Mouse (Mus musculus): Measurements from ENCODE around the gene Apba1. TPM values are rescaled to one million over a fixed set of nuclear protein-coding genes. Genes with fewer than 3 reads are reported as not detected.

Apba1 gene
- total and polyA plus RNA-seq, 2 experiments = 0.16 to 0.18 TPM

- Histone ChIP-seq H3K27ac (replicated peaks; ENCODE audit: insufficient read depth, low read depth, low read length) (no peak overlapping the region), H3K9ac (ENCODE audit: low read depth, low read length) (no peak overlapping the region), H3K36me3 (ENCODE audit: control insufficient read depth, insufficient read depth, low read length) (no peaks in the 10 kb centered on the region), H3K27me3 (ENCODE audit: control insufficient read depth, insufficient read depth, low read length) (0 out of 2 replicates have a peak, but pooled peaks cover 2% of the 10 kb centered on the region), H3K4me1 (ENCODE audit: control insufficient read depth, insufficient read depth, low read length) (no peaks in the 10 kb centered on the region), H3K79me2 (ENCODE audit: control insufficient read depth, insufficient read depth, low read length) (no peaks in the 10 kb centered on the region), H3K4me3 (ENCODE audit: insufficient read depth, low read depth, low read length) (no peak overlapping the region)
- 88% methylated on average over 4 of the region's 4 CpGs for WGBS
- TF ChIP-seq CTCF (IDR thresholded peaks at IDR 0.05; ENCODE audit: low read depth, low read length) = no peak
- DNase-seq (ENCODE audit: extremely low read depth, low read depth, low spot score) = no peak
These were observed 188.1 kb downstream of the Apba1 start for GRCm38 (mm10) chr19:23946751-23947150.

DNA sequence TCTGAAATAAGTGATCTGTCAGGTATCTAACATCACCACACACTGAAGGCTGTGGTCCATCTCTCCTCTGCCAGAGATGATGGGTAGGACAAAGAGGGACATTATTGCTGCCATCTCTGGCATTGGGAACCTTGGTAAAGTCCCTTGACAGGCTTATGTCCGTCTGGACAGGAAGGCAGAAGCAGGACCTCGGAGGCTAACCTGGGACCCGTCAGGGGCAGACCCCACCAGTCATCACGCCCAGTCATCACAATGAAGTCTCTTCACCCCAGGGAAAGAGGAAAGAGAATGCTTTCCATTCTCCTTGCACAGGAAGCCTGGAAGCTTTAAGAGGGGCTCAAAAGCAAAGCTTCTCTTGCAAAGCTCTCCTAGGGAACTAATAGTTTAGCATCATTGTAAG is 189.2 kb downstream of the Apba1 start:
- Histone ChIP-seq H3K36me3 (ENCODE audit: control insufficient read depth, insufficient read depth, low read length) (no peaks in the 10 kb centered on the region), H3K9ac (ENCODE audit: low read depth, low read length) (no peak overlapping the region), H3K27ac (replicated peaks; ENCODE audit: insufficient read depth, low read depth, low read length) (no peak overlapping the region), H3K4me3 (ENCODE audit: insufficient read depth, low read depth, low read length) (no peak overlapping the region), H3K79me2 (ENCODE audit: control insufficient read depth, insufficient read depth, low read length) (no peaks in the 10 kb centered on the region), H3K27me3 (ENCODE audit: control insufficient read depth, insufficient read depth, low read length) (0 out of 2 replicates have a peak, but pooled peaks cover 2% of the 10 kb centered on the region), H3K4me1 (ENCODE audit: control insufficient read depth, insufficient read depth, low read length) (no peaks in the 10 kb centered on the region)
- DNase-seq (ENCODE audit: extremely low read depth, low read depth, low spot score) = no peak
- TF ChIP-seq CTCF (IDR thresholded peaks at IDR 0.05; ENCODE audit: low read depth, low read length) (no peak), POLR2A (IDR thresholded peaks at IDR 0.05; ENCODE audit: extremely low read depth, insufficient read depth, low read length) (no peak)
- 67% methylated on average over 4 of the region's 4 CpGs for WGBS

DNA sequence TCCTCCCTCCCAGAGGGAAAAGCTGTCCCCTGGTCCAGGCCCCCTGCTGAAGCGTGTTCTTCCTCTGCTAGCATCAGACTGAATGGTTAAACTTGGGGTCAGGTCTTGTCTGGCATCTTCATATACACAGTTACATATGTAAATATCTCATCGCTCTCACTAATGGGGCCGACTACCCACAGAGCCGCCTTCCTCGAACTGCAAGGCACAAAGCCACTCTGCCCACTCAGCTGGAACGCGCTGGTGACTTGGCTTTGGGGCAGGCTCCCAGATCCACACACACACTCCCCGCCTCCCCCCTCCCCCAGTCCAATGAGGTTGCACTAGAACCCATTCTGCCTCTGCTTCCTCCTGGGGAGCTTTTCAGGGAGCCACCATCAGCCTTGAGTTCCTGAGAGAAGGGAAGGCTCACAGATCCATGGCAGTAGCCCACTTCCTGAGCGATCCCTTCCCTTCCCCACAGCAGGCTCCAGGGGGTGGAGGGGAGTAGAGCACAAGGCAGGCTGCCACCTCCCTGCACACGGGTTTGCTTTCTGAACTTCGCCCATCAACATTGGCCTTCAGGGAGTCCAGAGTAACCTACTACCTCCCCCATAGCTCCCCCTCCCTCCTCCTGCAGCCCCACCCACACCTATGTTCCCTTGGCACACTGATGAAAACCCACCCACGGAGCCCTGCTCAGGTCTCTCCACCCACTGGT is 189.8 kb downstream of the Apba1 start:
- WGBS = 38% methylated on average over 12 of the region's 12 CpGs
- no peak overlapping the region for H3K27ac ChIP-seq (replicated peaks; ENCODE audit: insufficient read depth, low read depth, low read length)
- no peak overlapping the region for H3K4me3 ChIP-seq (ENCODE audit: insufficient read depth, low read depth, low read length)
- 0 out of 2 replicates have a peak, but pooled peaks cover 2% of the 10 kb centered on the region for H3K27me3 ChIP-seq (ENCODE audit: control insufficient read depth, insufficient read depth, low read length)
- no peaks in the 10 kb centered on the region for H3K4me1 ChIP-seq (ENCODE audit: control insufficient read depth, insufficient read depth, low read length)
- DNase-seq (ENCODE audit: extremely low read depth, low read depth, low spot score) = no peak
- no peak overlapping the region for H3K9ac ChIP-seq (ENCODE audit: low read depth, low read length)
- H3K36me3 ChIP-seq (ENCODE audit: control insufficient read depth, insufficient read depth, low read length) = no peaks in the 10 kb centered on the region
- TF ChIP-seq POLR2A (IDR thresholded peaks at IDR 0.05; ENCODE audit: extremely low read depth, insufficient read depth, low read length) = no peak
- TF ChIP-seq CTCF (IDR thresholded peaks at IDR 0.05; ENCODE audit: low read depth, low read length) = no peak
- H3K79me2 ChIP-seq (ENCODE audit: control insufficient read depth, insufficient read depth, low read length) = no peaks in the 10 kb centered on the region

- Histone ChIP-seq H3K79me2 (ENCODE audit: control insufficient read depth, insufficient read depth, low read length) (no peaks in the 10 kb centered on the region), H3K9ac (ENCODE audit: low read depth, low read length) (no peak overlapping the region), H3K36me3 (ENCODE audit: control insufficient read depth, insufficient read depth, low read length) (no peaks in the 10 kb centered on the region), H3K27ac (replicated peaks; ENCODE audit: insufficient read depth, low read depth, low read length) (no peak overlapping the region), H3K27me3 (ENCODE audit: control insufficient read depth, insufficient read depth, low read length) (0 out of 2 replicates have a peak, but pooled peaks cover 2% of the 10 kb centered on the region), H3K4me1 (ENCODE audit: control insufficient read depth, insufficient read depth, low read length) (no peaks in the 10 kb centered on the region), H3K4me3 (ENCODE audit: insufficient read depth, low read depth, low read length) (no peak overlapping the region)
- DNase-seq (ENCODE audit: extremely low read depth, low read depth, low spot score) = no peak
- WGBS = 89% methylated on average over 8 of the region's 8 CpGs
- TF ChIP-seq POLR2A (IDR thresholded peaks at IDR 0.05; ENCODE audit: extremely low read depth, insufficient read depth, low read length) (no peak), CTCF (IDR thresholded peaks at IDR 0.05; ENCODE audit: low read depth, low read length) (no peak)
These were observed 196.8 kb downstream of the Apba1 start for GRCm38 (mm10) chr19:23955461-23955860.

- no peaks in the 10 kb centered on the region for H3K79me2 ChIP-seq (ENCODE audit: control insufficient read depth, insufficient read depth, low read length)
- no peak overlapping the region for H3K9ac ChIP-seq (ENCODE audit: low read depth, low read length)
- no peak for DNase-seq (ENCODE audit: extremely low read depth, low read depth, low spot score)
- no peaks in the 10 kb centered on the region for H3K4me1 ChIP-seq (ENCODE audit: control insufficient read depth, insufficient read depth, low read length)
- TF ChIP-seq CTCF (IDR thresholded peaks at IDR 0.05; ENCODE audit: low read depth, low read length) (no peak), POLR2A (IDR thresholded peaks at IDR 0.05; ENCODE audit: extremely low read depth, insufficient read depth, low read length) (no peak)
- no peaks in the 10 kb centered on the region for H3K36me3 ChIP-seq (ENCODE audit: control insufficient read depth, insufficient read depth, low read length)
- H3K27ac ChIP-seq (replicated peaks; ENCODE audit: insufficient read depth, low read depth, low read length) = no peak overlapping the region
- no peak overlapping the region for H3K4me3 ChIP-seq (ENCODE audit: insufficient read depth, low read depth, low read length)
- WGBS = 69% methylated on average over 17 of the region's 17 CpGs
- no peaks in the 10 kb centered on the region for H3K27me3 ChIP-seq (ENCODE audit: control insufficient read depth, insufficient read depth, low read length)
These were observed 197.8 kb downstream of the Apba1 start for GRCm38 (mm10) chr19:23956299-23956975.

GRCm38 (mm10) chr19:23957563-23957962 is 198.9 kb downstream of the Apba1 start:
- no peak overlapping the region for H3K4me3 ChIP-seq (ENCODE audit: insufficient read depth, low read depth, low read length)
- H3K9ac ChIP-seq (ENCODE audit: low read depth, low read length) = no peak overlapping the region
- no peak for DNase-seq (ENCODE audit: extremely low read depth, low read depth, low spot score)
- H3K36me3 ChIP-seq (ENCODE audit: control insufficient read depth, insufficient read depth, low read length) = no peaks in the 10 kb centered on the region
- H3K4me1 ChIP-seq (ENCODE audit: control insufficient read depth, insufficient read depth, low read length) = no peaks in the 10 kb centered on the region
- H3K27ac ChIP-seq (replicated peaks; ENCODE audit: insufficient read depth, low read depth, low read length) = no peak overlapping the region
- H3K27me3 ChIP-seq (ENCODE audit: control insufficient read depth, insufficient read depth, low read length) = no peaks in the 10 kb centered on the region
- WGBS = 65% methylated on average over 7 of the region's 7 CpGs
- no peaks in the 10 kb centered on the region for H3K79me2 ChIP-seq (ENCODE audit: control insufficient read depth, insufficient read depth, low read length)
- TF ChIP-seq CTCF (IDR thresholded peaks at IDR 0.05; ENCODE audit: low read depth, low read length) (no peak), POLR2A (IDR thresholded peaks at IDR 0.05; ENCODE audit: extremely low read depth, insufficient read depth, low read length) (no peak)

All from liver, adult 2 months (tissue).